Mouse (Mus musculus): ENCODE data around the gene Slpi.
"Not testable (repeated sequence)": the region's sequence is repeated elsewhere in the genome, so short reads cannot be mapped to it uniquely, and the experiment has no call there.

The Slpi gene

DNA sequence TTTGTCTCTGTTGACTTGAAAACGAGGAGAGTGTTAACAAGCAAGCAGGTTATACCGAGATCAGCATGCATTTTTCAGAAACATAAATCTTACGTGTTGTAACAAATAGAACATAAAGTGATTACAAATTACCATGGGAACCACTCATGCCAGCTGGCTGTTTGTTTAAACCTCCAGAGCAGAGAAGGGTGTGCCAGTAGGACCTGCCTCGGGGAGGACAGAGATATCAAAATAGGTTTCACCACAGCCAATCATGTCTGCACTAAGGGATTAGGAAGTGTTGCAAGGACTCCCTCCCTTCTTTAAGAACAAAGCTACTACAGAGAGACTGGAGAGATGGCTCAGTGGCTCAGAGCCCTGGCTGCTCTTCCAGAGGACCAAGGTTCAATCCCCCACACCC lies 15.7 kb downstream of the Slpi start:
- DNase-seq, result no peak

DNA sequence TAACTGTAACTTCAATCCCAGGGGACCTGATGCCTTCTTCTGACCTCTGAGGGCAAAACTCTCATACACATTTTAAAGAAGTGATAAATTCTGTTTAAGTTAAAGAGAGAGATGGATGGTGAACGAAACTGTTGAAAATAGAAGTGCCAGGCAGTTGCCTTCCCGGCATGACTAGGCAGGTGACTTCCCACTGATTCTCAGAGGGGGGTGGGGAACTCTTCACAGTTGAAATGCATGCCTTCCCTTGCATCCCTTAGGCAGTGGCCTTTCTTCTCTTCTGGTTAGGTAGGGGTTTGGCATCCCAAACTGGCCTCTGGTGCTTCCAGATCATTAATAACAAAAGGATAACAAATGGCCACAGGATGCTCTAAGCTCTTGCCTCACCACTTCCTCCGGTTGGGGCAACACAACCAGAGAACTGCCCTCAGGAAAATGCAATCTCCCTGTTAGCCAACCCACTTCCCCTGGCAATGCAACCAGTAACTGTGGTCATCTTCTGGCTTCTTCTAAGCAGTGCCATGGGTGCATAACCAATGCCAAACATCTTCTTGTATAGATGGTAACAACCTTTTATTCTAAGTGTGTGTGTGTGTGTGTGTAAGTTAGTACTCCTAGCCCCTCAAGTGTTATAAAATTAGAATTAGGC lies 16.4 kb downstream of the Slpi start:
- DNase-seq, result no peak

DNA sequence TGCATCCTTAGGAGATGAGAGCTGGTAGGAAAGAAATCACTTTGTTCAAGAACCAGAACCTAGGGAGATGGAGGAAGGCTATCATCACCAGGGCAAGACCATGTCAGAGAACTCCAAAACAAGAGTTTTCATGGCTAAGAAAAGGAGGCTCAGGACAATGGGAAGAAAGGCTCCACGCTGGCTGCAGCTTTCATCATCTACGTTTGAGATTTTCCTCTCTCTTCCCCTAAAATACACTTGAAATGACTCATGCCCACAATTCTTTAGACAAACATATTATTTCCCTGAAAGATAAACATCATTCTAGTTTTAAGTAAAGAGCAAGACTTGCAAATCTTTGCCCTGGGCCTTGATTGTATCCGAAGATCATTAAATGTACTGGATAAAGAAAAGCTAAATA lies 17.5 kb downstream of the Slpi start:
- no peak for DNase-seq

DNA sequence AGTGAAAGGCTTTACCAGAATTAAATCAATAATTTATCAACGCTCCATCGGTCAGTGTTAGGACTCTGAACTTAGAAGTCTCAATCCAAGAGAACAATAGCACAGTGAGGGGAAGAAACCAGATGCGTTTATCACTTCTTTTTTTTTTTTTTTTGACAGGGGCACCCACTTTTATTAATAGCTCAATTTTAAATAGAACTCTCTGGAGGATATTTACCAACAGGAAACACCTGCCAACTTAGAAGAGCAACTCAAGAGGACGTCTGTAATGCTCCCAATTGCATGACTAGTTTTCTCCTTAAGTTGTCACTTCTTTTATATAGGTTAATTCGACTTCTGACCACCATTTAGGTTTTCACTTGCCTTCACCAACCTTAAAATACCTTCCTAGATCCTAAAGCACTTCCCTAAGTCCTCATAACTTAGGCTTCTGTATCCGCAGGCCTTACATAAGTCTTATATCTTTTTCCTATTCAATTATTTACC lies 20.2 kb downstream of the Slpi start:
- DNase-seq, result no peak

DNA sequence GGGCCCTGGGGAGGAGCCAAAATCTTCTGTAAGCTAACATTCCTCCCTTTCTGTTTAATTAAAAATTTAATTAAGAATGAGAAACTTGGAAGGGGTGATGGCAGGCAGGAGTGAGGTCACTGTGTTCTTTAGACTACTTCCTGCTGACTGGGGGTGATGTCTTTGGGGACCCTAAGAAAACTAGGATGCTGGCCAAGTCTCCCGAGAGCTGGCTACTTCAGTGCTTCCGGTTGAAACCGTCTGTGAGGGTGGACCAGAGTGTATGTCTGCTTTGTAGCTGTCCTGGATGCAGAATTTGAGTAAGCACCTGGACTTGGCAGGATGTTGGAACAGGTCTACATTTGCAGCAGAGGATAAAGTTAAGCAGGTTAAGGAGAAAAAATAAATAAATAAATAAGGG lies 21.9 kb downstream of the Slpi start:
- no peak for DNase-seq

DNA sequence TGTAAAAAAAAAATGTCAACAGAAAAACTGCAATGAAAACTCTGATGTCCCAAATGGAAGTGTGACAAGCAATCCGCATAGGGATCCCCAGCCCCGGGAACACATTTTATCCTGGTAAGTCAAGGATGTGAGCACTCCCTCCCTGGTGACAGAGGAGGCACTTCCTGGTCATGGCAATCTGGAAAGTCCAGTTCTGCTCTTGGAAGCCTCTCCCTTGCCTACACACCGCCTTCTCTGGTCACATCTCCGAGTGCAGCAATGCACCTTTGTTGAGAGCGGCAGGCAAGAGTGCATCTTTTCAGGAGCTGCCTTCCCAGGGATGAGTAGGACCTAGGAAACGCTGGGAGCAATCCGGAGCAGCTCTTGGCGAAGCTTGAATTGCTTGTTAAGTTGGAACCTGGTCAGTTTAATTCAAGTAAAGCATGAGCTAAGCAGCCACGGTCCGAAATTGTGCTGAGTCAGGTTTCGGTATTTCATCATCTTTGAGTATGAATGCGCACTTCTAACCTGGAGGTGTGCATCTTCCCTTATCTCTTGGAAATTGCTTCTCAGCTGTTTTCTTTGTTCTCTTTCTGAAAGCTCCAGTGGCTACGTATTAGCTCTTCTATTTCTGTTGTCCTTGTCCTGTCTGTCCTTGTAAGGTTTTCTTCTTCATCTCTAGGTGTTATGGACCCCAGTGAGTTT lies 27.8 kb downstream of the Slpi start:
- no peak for DNase-seq

DNA sequence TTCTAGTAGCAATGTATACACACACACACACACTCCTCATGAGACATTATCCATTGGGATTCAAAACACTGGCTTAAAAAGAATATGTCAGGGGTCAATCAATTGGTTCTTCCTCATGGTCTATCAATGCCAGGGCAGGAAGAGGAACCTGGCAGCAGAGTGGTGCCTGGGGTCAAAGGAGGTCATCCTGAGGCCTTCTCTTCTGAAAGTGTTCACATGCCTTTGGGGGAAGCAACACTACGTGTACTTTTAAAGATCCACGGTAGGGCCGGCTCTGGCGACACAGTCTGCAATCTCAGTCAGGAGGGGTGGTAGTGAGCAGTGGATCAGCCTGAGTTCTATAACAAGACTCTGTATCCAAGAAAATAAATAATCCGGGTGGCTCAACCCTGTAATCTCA lies 29.2 kb downstream of the Slpi start:
- no peak for DNase-seq

DNA sequence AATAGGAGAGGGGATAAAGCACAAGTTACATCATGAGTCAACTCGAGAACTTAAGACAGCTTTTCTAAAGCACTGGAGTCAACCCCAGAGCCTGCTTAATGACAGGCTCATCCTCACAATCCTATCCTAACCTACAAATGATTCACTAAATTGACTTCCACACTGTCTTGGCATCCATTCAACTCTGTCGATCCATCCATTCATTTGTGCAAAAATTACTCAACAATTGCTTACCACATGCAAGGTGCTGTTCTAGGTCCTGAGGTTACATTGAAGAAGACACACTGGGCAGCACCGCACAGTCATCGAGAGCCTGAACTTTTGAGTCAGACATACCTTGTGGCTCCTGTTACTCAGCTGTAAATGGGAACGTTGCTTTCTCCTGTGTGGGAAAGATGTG lies 29.9 kb downstream of the Slpi start:
- DNase-seq, result no peak

DNA sequence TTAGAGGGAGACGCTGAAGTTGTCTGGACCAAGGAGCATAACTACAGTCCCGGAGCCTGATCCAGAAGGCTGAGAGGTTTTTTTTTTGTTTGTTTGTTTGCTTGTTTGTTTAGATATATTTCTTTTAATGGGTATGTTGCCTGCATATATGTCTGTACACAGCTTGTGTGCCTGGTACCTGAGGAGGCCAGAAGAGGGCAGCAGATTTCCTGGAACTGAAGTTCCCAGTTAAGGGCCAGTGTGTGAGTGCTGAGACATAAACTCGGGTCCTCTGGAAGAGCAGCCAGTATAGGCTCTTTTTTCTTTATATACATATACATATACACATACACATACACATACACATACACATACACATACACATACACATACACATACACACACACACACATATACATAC lies 30.5 kb downstream of the Slpi start:
- peak; percentile 6 for DNase-seq

DNA sequence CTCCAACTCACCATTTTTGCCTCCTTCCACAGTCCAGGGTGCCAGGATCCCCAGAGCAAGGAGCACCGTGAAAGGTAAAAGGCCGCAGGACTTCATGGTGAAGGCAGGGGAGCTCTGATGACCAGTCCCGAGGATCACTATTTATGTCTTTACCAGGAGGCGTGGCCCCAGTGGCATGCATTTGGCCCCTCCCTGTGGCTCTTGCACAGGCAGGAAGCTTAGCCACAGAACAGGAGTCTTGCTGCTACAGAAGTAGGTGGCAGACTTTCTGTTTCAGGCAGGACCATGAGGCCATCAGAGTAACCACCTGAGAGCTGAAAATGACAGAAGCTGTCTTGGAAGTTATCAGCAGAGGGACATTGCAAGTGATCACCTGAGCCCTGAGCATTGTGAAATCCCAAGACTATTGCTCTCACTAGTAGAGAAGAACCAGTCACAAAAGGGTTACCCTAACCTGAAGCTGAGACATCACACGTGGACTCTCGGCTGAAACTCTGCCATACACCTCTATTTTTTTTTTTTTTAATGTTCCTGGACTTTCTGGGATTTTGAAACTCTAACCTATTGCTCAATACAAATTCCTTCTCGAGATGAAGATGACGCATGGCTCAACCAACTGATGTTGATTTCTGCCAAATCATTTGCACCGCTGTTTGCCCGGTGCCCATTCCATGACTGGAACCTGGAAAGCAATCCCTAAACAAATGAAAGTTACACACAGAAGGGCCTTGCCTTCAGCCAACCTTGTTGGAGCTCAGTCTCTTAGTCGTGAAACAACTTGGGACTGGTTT lies 32.5 kb downstream of the Slpi start:
- no peak for DNase-seq

DNA sequence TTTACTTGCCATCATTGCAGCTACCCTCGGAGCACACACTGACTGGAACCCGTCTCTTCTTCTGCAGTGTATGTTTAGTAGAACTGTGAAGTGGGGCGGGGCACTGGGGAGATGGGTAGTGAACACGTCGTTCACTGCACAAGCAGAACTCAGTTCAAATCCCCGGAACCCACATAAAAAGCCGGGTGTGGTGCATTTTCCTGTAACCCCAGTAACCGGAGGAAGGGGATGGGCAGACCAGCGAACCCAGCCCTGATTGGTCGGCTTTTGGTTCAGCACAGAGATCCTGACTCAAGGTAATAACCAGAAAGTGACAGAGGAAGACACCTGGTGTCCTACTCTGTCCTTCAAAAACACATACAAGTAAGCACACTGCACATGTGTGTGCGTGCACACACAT lies 35.5 kb downstream of the Slpi start:
- no peak for DNase-seq

DNA sequence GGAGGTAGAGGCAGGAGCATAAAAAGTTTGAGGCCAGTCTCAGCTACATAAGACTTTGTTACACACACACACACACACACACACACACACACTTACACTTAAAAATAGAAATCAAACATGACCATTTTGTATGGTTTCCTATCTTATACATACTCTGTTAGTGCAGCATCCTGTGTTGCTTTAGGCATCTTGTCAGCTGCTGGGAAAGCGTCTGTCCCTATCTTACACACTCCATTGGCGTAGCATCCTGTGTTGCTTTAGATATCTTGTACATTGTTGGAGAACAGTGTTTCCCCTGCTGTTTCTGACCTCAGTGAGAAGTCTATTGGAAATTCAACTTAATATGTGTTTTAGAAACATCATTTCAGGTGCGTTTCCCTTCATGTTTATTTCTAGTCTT lies 36.2 kb downstream of the Slpi start:
- DNase-seq, result no peak

DNA sequence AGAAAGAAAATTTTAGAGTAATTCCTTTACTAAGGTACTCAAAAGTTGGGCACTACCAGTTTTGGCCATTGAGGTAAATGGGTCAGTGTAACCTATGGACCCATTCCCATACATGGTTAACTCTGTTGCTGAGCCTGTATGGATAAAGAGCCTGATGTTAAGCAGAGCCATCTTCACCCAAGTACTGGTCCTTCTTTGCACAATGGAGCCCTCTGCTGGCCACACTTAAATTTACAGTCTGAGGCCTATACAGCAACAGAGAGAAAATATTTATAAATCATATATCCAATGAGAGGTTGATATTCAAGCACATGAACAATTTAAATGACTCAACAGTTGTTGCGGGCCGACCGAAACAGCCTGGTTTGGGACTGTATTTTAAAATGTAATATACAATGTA lies 39.9 kb downstream of the Slpi start:
- peak; percentile 27 for DNase-seq

DNA sequence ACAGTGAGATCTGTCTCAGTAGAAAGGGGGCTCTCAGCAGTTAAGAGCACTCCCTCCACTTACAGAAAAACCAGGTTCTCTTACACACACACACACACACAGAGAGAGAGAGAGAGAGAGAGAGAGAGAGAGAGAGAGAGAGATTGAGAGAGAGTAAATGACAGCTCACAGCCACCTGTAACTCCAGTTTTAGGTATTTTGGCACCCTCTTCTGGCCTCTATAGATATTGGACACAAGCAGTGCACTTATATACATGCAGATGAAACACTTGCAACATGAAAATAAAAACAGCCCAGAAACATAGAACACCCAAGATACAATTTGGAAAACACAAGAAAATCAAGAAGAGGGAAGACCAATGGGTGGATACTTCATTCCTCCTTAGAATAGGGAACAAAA lies 41.2 kb downstream of the Slpi start:
- not testable (repeated sequence) for DNase-seq

DNA sequence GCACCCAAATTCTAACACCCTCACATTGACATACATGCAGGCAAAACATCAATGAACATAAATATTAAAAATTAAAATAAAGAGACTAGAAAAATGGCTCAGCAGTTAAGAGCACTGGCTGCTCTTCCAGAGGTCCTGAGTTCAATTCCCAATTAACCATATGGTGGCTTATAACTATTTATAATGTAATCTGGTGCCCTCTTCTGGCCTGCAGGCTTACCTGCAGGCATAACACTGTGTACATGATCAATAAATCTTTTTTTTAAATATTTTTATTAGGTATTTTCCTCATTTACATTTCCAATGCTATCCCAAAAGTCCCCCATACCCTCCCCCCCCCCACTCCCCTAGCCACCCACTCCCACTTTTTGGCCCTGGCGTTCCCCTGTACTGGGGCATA lies 45.2 kb downstream of the Slpi start:
- DNase-seq, result not testable (repeated sequence)

DNA sequence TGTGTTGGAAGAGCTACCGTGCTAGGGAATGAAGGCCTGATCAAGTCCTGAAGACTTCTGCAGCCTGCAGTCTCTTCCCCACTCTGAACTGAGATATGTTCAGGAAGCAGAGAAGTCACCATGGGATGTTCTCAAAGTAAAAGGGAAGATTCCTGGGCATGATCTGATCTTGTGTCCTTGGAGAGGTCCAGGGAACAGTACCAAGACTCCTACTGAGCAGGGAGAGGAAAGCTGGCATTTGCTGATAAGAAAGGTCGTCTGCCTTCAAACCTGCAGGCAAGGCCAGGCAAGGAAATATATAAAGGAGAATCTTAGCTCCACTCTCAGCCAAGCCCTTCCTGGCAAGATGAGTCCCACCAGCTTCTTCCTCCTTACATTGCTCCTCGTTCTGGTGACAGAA lies 56.5 kb downstream of the Slpi start, which contains the start of gene Svs5:
TSS of gene Svs5 (plus strand) at position 301 of the 400 bp plus-strand sequence.
- not testable (repeated sequence) for DNase-seq

DNA sequence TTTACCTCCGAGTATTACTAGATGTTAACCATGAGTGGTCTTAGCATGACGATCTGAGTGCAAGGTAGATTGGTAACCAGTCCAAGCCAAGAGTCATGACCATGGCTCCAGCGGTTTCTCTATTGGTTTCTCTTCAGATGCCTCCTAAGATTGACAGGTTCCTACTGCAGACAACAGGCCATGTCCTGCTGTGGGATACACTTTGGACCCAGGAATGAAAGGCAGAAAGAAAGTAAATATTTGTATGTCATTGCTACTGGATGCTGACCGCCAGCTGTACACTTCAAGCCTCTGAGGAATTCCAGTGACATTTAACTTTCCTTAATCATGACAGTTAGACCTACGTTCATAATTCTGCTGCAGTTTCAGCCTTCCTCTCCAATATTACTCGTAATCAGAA lies 67.9 kb downstream of the Slpi start:
- DNase-seq, result no peak

DNA sequence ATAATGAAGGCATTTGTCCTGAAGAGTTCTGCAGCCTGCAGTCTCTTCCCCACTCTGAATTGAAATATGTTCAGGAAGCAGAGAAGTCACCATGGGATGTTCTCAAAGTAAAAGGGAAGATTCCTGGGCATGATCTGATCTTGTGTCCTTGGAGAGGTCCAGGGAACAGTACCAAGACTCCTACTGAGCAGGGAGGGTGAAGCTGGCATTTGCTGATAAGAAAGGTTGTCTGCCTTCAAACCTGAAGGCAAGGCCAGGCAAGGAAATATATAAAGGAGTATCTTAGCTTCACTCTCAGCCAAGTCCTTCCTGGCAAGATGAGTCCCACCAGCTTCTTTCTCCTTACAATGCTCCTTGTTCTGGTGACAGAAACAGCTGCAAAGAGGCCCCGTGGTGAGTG lies 72.4 kb downstream of the Slpi start, which contains the start of gene Svs6:
TSS of gene Svs6 (plus strand) at position 301 of the 400 bp plus-strand sequence.
- not testable (repeated sequence) for DNase-seq

DNA sequence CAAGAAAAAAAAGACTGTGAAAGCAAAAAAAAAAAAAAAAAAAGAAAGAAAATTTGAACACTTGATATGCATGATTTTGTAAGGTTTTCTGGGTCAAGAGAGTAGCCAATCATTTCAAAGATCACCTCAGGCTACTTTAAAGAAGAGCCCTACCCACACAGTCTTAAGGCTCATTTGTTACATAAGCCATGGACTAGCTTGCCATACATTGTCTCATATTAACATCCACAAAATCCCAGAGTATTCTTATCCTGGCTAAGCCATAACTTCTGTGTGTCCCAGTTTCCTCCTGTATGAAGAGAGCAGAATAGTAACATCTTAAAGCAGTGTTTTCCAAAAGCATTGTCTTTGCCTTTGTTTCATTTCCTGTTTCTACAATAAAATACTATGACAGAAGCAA lies 73.4 kb downstream of the Slpi start:
- DNase-seq, result not testable (repeated sequence)

DNA sequence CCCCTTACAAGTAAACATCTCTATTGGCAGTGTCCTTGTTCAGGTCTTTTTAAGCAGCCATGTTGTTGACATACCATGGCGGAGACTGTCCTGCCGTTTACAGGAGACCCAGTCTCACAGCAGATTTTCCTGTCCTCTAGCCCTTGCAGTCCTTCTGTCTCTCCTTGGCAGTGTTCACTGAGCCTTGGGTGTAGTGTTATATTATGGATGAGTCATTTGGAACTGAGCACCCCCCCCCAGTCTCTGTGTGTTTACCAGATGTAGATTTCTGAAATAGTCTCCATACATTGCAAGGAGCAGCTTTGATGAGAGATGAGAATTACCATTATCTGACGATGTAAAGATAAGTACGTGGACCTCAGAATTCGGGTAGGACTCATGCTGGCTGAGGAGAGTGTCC lies 76.3 kb downstream of the Slpi start:
- DNase-seq, result no peak
